In the genomic region with DNA sequence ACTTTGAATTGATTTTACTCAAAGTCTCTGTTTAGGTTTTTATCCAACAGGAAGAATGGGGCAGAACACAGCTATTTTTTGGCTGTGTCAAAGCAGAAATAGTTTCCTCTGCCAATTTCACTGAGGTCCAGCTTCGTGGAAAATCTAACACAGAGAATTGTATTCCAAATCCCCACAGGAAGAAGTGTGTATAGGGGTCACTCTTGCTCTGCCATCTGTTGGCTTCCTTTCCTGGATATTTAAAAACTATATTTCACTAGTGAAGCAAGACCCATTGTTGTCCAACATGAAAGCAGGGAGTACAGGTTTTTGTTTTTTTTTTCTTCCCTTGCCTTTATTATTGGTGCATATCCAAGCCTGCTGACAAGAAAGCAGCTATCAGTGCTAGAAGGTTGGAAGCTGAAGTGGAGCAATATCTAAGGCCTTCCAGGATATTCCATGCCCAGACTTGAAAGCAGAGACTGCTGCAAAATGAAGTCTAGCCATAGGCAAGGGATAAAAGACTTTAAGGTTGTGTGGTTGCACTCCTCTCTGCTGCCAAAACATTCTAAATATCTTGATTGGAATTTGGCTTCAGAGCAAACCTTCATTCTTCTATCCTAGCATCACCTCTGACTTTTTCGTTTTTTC, we compare ENCODE assay signal across 16 mouse cellular contexts.
DNase-seq lines count a peak whose midpoint lies in the region; ATAC-seq lines count a peak whose summit lies in the region.
"Had no signal": no experiment of that assay in that cellular context is flagged by ENCODE, and none has a peak within 500 bp of the region (broad histone marks: within the 10 kb centered on the region; RNA-seq: fewer than 3 reads in every experiment).

No protein-coding gene starts in this region.

- DNase-seq in heart, adult 18-20 months = peak; percentile 1 to 8
- no peak for DNase-seq in heart, postnatal 25 days (ENCODE audit: low spot score)
- no peak for DNase-seq in limb, embryonic 10.5 days (ENCODE audit: low spot score)
- DNase-seq in cerebellum, postnatal 10 days = peak; percentile 35 to 53
- DNase-seq in natural killer cell, adult 2 months (ENCODE audit: low spot score in 2 of 2) = no peak
- DNase-seq in embryo, embryonic 11 days = no peak
- DNase-seq: adrenal gland, adult 8-10 months; heart, postnatal 36 days; kidney, adult 2 months; layer of hippocampus, postnatal 36 days; thymus, postnatal 36 days had no signal

- H3K9ac ChIP-seq in limb, embryonic 12.5 days (replicated peaks) = no peak overlapping the region
- no peak overlapping the region for H3K9ac ChIP-seq in forebrain, embryonic 12.5 days
- H3K9ac ChIP-seq: forebrain, embryonic 15.5 days; liver, embryonic 12.5 days; midbrain, embryonic 13.5 days had no signal

- no peaks in the 10 kb centered on the region for H3K27me3 ChIP-seq in limb, embryonic 12.5 days
- no peaks in the 10 kb centered on the region for H3K27me3 ChIP-seq in limb, embryonic 10.5 days (ENCODE audit: low read depth, poor library complexity, severe bottlenecking)
- no peaks in the 10 kb centered on the region for H3K27me3 ChIP-seq in forebrain, embryonic 12.5 days
- H3K27me3 ChIP-seq: forebrain, embryonic 15.5 days; liver, embryonic 12.5 days; midbrain, embryonic 13.5 days had no signal

- intact Hi-C loops in heart, postnatal 25 days (cut with DNase I) = no loop called here

- no peaks in the 10 kb centered on the region for H3K4me1 ChIP-seq in limb, embryonic 12.5 days (replicated peaks)
- no peaks in the 10 kb centered on the region for H3K4me1 ChIP-seq in limb, embryonic 10.5 days
- no peaks in the 10 kb centered on the region for H3K4me1 ChIP-seq in forebrain, embryonic 12.5 days
- H3K4me1 ChIP-seq: liver, embryonic 12.5 days; midbrain, embryonic 13.5 days had no signal

- no peak overlapping the region for H3K4me2 ChIP-seq in limb, embryonic 12.5 days
- no peak overlapping the region for H3K4me2 ChIP-seq in forebrain, embryonic 12.5 days
- H3K4me2 ChIP-seq: forebrain, embryonic 15.5 days; liver, embryonic 12.5 days; midbrain, embryonic 13.5 days had no signal

- H3K27ac ChIP-seq in limb, embryonic 12.5 days = 0 out of 2 replicates have a peak overlapping the region, but pooled peaks have one; percentile 4
- no peak overlapping the region for H3K27ac ChIP-seq in limb, embryonic 10.5 days
- H3K27ac ChIP-seq in forebrain, embryonic 12.5 days = no peak overlapping the region
- H3K27ac ChIP-seq: forebrain, embryonic 15.5 days; liver, embryonic 12.5 days; midbrain, embryonic 13.5 days had no signal

- ATAC-seq in limb, embryonic 12.5 days (ENCODE audit: insufficient number of reproducible peaks, insufficient read depth, low FRiP score, low TSS enrichment, low read depth) = no peak
- no peak for ATAC-seq in forebrain, embryonic 12.5 days (ENCODE audit: low FRiP score)
- ATAC-seq: forebrain, embryonic 15.5 days; liver, embryonic 12.5 days; midbrain, embryonic 13.5 days had no signal

- no peak overlapping the region for H3K4me3 ChIP-seq in limb, embryonic 12.5 days (replicated peaks)
- H3K4me3 ChIP-seq in limb, embryonic 10.5 days = no peak overlapping the region
- H3K4me3 ChIP-seq in forebrain, embryonic 12.5 days (replicated peaks) = no peak overlapping the region
- H3K4me3 ChIP-seq: forebrain, embryonic 15.5 days; liver, embryonic 12.5 days; midbrain, embryonic 13.5 days had no signal

- H3K9me3 ChIP-seq in limb, embryonic 12.5 days = no peaks in the 10 kb centered on the region
- H3K9me3 ChIP-seq in limb, embryonic 10.5 days (replicated peaks) = no peaks in the 10 kb centered on the region
- no peaks in the 10 kb centered on the region for H3K9me3 ChIP-seq in forebrain, embryonic 12.5 days
- H3K9me3 ChIP-seq: forebrain, embryonic 15.5 days; liver, embryonic 12.5 days; midbrain, embryonic 13.5 days had no signal

- no peaks in the 10 kb centered on the region for H3K36me3 ChIP-seq in limb, embryonic 12.5 days
- H3K36me3 ChIP-seq in limb, embryonic 10.5 days = no peaks in the 10 kb centered on the region
- no peaks in the 10 kb centered on the region for H3K36me3 ChIP-seq in forebrain, embryonic 12.5 days (replicated peaks)
- H3K36me3 ChIP-seq: forebrain, embryonic 15.5 days; liver, embryonic 12.5 days; midbrain, embryonic 13.5 days had no signal

- 76% methylated on average over 2 of the region's 2 CpGs for WGBS in limb, embryonic 12.5 days
- WGBS in limb, embryonic 10.5 days = 79% methylated on average over 2 of the region's 2 CpGs
- WGBS in forebrain, embryonic 12.5 days = 87% methylated on average over 2 of the region's 2 CpGs

Comparison
In these comparisons a context has a peak if more than half of its experiments do, and no peak if none do; other contexts are left out.
1. DNase-seq: peak in heart, adult 18-20 months (2 of 2) and cerebellum, postnatal 10 days (2 of 2); none in heart, postnatal 25 days (single experiment), limb, embryonic 10.5 days (single experiment), natural killer cell, adult 2 months (0 of 2) and embryo, embryonic 11 days (single experiment).